Mouse (Mus musculus) gastrocnemius, postnatal 14 days (tissue): ENCODE results near the gene Purb. TPM values are rescaled to one million over a fixed set of nuclear protein-coding genes. Genes with fewer than 3 reads are reported as not detected.
A peak's percentile ranks its signal among the peaks of the same experiment; 100 is the strongest.

Source experiments
- DNase-seq: peaks from one replicate; pipeline ENCODE4 v3.0.0; 2021; ENCODE audit warnings: mixed read lengths
- intact Hi-C: fragments of 180-260 bp; cut with DNase I; formaldehyde crosslinking; loops from one replicate; pipeline ENCODE4 v1.15.1; 2025; ENCODE audit warnings: low total_unique reads
- long read RNA-seq, 2 experiments: library from polyadenylated mRNA; stranded (forward); transcript quantifications; one replicate each; pipeline ENCODE4 v2.0.0; 2021
- total RNA-seq, 2 experiments: library from RNA; stranded (reverse); gene quantifications; 2 replicates each; pipeline ENCODE4 v1.2.3; 2021

Purb gene
- 10 to 100 TPM; 28.5 to 37.4 TPM for total RNA-seq
- long read RNA-seq, experiment 1, full-length matches to known transcripts, result 28 of 28 reads
- long read RNA-seq, experiment 1, partial matches to known transcripts, result 0 of 28 reads
- long read RNA-seq, experiment 1, other reads (novel, unspliced or antisense), result 0 of 28 reads
- long read RNA-seq, experiment 2, full-length matches to known transcripts, result 33 of 33 reads
- long read RNA-seq, experiment 2, partial matches to known transcripts, result 0 of 33 reads
- long read RNA-seq, experiment 2, other reads (novel, unspliced or antisense), result 0 of 33 reads

- intact Hi-C loops, result no loop called here
- peak; percentile 92 for DNase-seq
Observed at GRCm38 (mm10) chr11:6475867-6476484, at the start of gene Purb. Purb (minus strand) TSS chr11:6475917.

- no peak for DNase-seq
- intact Hi-C loops, result no loop called here
Observed at GRCm38 (mm10) chr11:6525241-6525640, 49.5 kb upstream of the Purb start.

GRCm38 (mm10) chr11:6524880-6525238 is 49.1 kb upstream of the Purb start:
- DNase-seq, result no peak
- intact Hi-C loops, result no loop called here

- DNase-seq, result no peak
- intact Hi-C loops, result no loop called here
Observed at GRCm38 (mm10) chr11:6524165-6524879, 48.6 kb upstream of the Purb start.

GRCm38 (mm10) chr11:6523662-6524088 is 48.0 kb upstream of the Purb start:
- intact Hi-C loops, result no loop called here

GRCm38 (mm10) chr11:6522782-6523525 is 47.2 kb upstream of the Purb start:
- no peak for DNase-seq
- intact Hi-C loops, result no loop called here

More at GRCm38 (mm10) chr11:6523662-6524088, 48.0 kb upstream of the Purb start:
- DNase-seq, result no peak

GRCm38 (mm10) chr11:6520507-6521173 is 44.9 kb upstream of the Purb start, which contains the start of gene Myo1g:
Myo1g (minus strand) TSS chr11:6520965.
- intact Hi-C loops, result no loop called here
- peak; percentile 16 for DNase-seq

GRCm38 (mm10) chr11:6519491-6520033 is 43.8 kb upstream of the Purb start:
- intact Hi-C loops, result no loop called here
- no peak for DNase-seq

- intact Hi-C loops, result no loop called here
- peak; percentile 61 for DNase-seq
Observed at GRCm38 (mm10) chr11:6514837-6515236, 39.1 kb upstream of the Purb start.

GRCm38 (mm10) chr11:6508269-6508876 is 32.7 kb upstream of the Purb start:
- intact Hi-C loops, result no loop called here
- no peak for DNase-seq

- intact Hi-C loops, result no loop called here
- no peak for DNase-seq
Observed at GRCm38 (mm10) chr11:6506516-6506915, 30.8 kb upstream of the Purb start.

GRCm38 (mm10) chr11:6504689-6505088 is 29.0 kb upstream of the Purb start:
- no peak for DNase-seq

GRCm38 (mm10) chr11:6504226-6504625 is 28.5 kb upstream of the Purb start:
- DNase-seq, result no peak
- intact Hi-C loops, result no loop called here

More at GRCm38 (mm10) chr11:6504689-6505088, 29.0 kb upstream of the Purb start:
- intact Hi-C loops, result no loop called here

GRCm38 (mm10) chr11:6502506-6502905 is 26.8 kb upstream of the Purb start:
- intact Hi-C loops, result no loop called here
- DNase-seq, result no peak

GRCm38 (mm10) chr11:6497311-6497948 is 21.7 kb upstream of the Purb start:
- intact Hi-C loops, result no loop called here
- DNase-seq, result no peak

GRCm38 (mm10) chr11:6489691-6490503 is 14.2 kb upstream of the Purb start:
- DNase-seq, result peak; percentile 55
- intact Hi-C loops, result no loop called here

GRCm38 (mm10) chr11:6489257-6489656 is 13.5 kb upstream of the Purb start:
- intact Hi-C loops, result no loop called here
- DNase-seq, result no peak
